Mouse (Mus musculus) limb, embryonic 14.5 days (tissue): ENCODE data around the gene Rexo2. TPM values are rescaled to one million over a fixed set of nuclear protein-coding genes. Genes with fewer than 3 reads are reported as not detected.

Experiments used
- ATAC-seq: fragments of 200-750 bp; cut with Nextera tagmentation; 2 replicates; pipeline ENCODE4 v1.8.0; 2017; ENCODE audit warnings: low read depth, moderate number of reproducible peaks, moderate TSS enrichment; ENCODE audit not compliant: low FRiP score
- DNase-seq: peaks from one replicate; pipeline ENCODE4 v3.0.0-alpha.2; 2015; ENCODE audit warnings: low spot score
- H3K27ac ChIP-seq: fragments of 300-500 bp; sonication (generic); replicated peaks from 2 replicates; pipeline ENCODE4 v1.5.1; 2014; ENCODE audit warnings: low read depth, mild to moderate bottlenecking, low read length, moderate library complexity, mixed read lengths
- H3K27me3 ChIP-seq: fragments of 300-500 bp; sonication (generic); 2 replicates; pipeline ENCODE4 v1.6.1; 2014; ENCODE audit warnings: low read length, mixed read lengths; ENCODE audit not compliant: control insufficient read depth, insufficient read depth
- H3K36me3 ChIP-seq: fragments of 300-500 bp; sonication (generic); 2 replicates; pipeline ENCODE4 v1.6.1; 2014; ENCODE audit warnings: mild to moderate bottlenecking, low read length, moderate library complexity, mixed read lengths; ENCODE audit not compliant: control insufficient read depth, insufficient read depth
- H3K4me1 ChIP-seq: fragments of 300-500 bp; sonication (generic); 2 replicates; pipeline ENCODE4 v1.6.1; 2014; ENCODE audit warnings: antibody characterized with exemption, low read length, mixed read lengths; ENCODE audit not compliant: control insufficient read depth, insufficient read depth
- H3K4me2 ChIP-seq: fragments of 300-500 bp; sonication (generic); replicated peaks from 2 replicates; pipeline ENCODE4 v1.6.1; 2014; ENCODE audit warnings: low read depth, mild to moderate bottlenecking, low read length, moderate library complexity; ENCODE audit not compliant: severe bottlenecking
- H3K4me3 ChIP-seq: fragments of 300-500 bp; sonication (generic); replicated peaks from 2 replicates; pipeline ENCODE4 v1.5.1; 2014; ENCODE audit warnings: low read length
- H3K9ac ChIP-seq: fragments of 300-500 bp; sonication (generic); 2 replicates; pipeline ENCODE4 v1.6.1; 2014; ENCODE audit warnings: mild to moderate bottlenecking, low read depth, low read length, moderate library complexity; ENCODE audit not compliant: severe bottlenecking
- H3K9me3 ChIP-seq: fragments of 300-500 bp; sonication (generic); 2 replicates; pipeline ENCODE4 v1.6.1; 2016; ENCODE audit warnings: low read length; ENCODE audit not compliant: control insufficient read depth
- POLR2A ChIP-seq: fragments of 200-500 bp; IDR thresholded peaks from 2 replicates; pipeline ENCODE4 v1.8.0; 2012; ENCODE audit warnings: inconsistent platforms, mild to moderate bottlenecking, moderate library complexity, borderline replicate concordance; ENCODE audit not compliant: insufficient read depth, insufficient read length; ENCODE audit errors: extremely low read depth
- WGBS: fragments of 180-500 bp; shearing (Covaris S2); extraction: QIAGEN DNeasy Blood & Tissue Kit; methylation state at CpG from one replicate; pipeline ENCODE4 v1.1.7; 2014; 5-methylcytosine and 5-hydroxymethylcytosine counted together
- polyA plus RNA-seq, 2 experiments: library from polyadenylated mRNA; depleted of rRNA in 1 of 2; stranded (reverse) in 1 of 2; unstranded in 1 of 2; fragments of >200 nt; fragmentation: Nextera tagmentation in 1 of 2; extraction: Ambion mirVana in 1 of 2; gene quantifications; 2 replicates each; pipeline versions ENCODE4 v1.2.1 to v1.2.3; 2012 to 2014

Rexo2 gene
- polyA plus RNA-seq, 2 experiments = 111 to 119 TPM

GRCm38 (mm10) chr9:48460720-48461119, 19.7 kb downstream of the Rexo2 start:
- no peak for TF ChIP-seq POLR2A
- Histone ChIP-seq H3K9me3 (peaks cover 4% of the 10 kb centered on the region), H3K9ac (no peak overlapping the region), H3K4me3 (no peak overlapping the region), H3K27ac (no peak overlapping the region), H3K27me3 (no peaks in the 10 kb centered on the region), H3K4me1 (no peaks in the 10 kb centered on the region), H3K36me3 (no peaks in the 10 kb centered on the region), H3K4me2 (no peak overlapping the region)
- 89% methylated on average over 8 of the region's 8 CpGs for WGBS
- no peak for DNase-seq
- ATAC-seq = no peak

GRCm38 (mm10) chr9:48459391-48459790, 21.0 kb downstream of the Rexo2 start:
- no peak overlapping the region for H3K27ac ChIP-seq
- no peak for TF ChIP-seq POLR2A
- WGBS = 83% methylated on average over 5 of the region's 5 CpGs
- H3K4me1 ChIP-seq = no peaks in the 10 kb centered on the region
- H3K9me3 ChIP-seq = no peaks in the 10 kb centered on the region
- no peaks in the 10 kb centered on the region for H3K36me3 ChIP-seq
- no peak overlapping the region for H3K9ac ChIP-seq
- DNase-seq (no peak), ATAC-seq (no peak)
- H3K4me2 ChIP-seq = no peak overlapping the region
- H3K27me3 ChIP-seq = no peaks in the 10 kb centered on the region
- H3K4me3 ChIP-seq = no peak overlapping the region

- Histone ChIP-seq H3K4me3 (no peak overlapping the region), H3K9me3 (no peaks in the 10 kb centered on the region), H3K36me3 (no peaks in the 10 kb centered on the region), H3K4me2 (no peak overlapping the region), H3K4me1 (no peaks in the 10 kb centered on the region), H3K9ac (no peak overlapping the region), H3K27ac (no peak overlapping the region), H3K27me3 (no peaks in the 10 kb centered on the region)
- WGBS = 68% methylated on average over 3 of the region's 3 CpGs
- ATAC-seq (no peak), DNase-seq (no peak)
- no peak for TF ChIP-seq POLR2A
Observed at GRCm38 (mm10) chr9:48458879-48459278, 21.5 kb downstream of the Rexo2 start.

GRCm38 (mm10) chr9:48455961-48456360, 24.5 kb downstream of the Rexo2 start:
- no peak for TF ChIP-seq POLR2A
- H3K27me3 ChIP-seq = no peaks in the 10 kb centered on the region
- DNase-seq (no peak), ATAC-seq (no peak)
- no peak overlapping the region for H3K27ac ChIP-seq
- no peak overlapping the region for H3K4me3 ChIP-seq
- no peaks in the 10 kb centered on the region for H3K36me3 ChIP-seq
- peaks cover 2% of the 10 kb centered on the region; the same call in 1 of the 2 replicates for H3K4me1 ChIP-seq
- no peaks in the 10 kb centered on the region for H3K9me3 ChIP-seq
- H3K9ac ChIP-seq = no peak overlapping the region
- 88% methylated on average over 3 of the region's 3 CpGs for WGBS
- no peak overlapping the region for H3K4me2 ChIP-seq

- H3K27ac ChIP-seq = no peak overlapping the region
- DNase-seq (no peak), ATAC-seq (no peak)
- no peaks in the 10 kb centered on the region for H3K36me3 ChIP-seq
- no peak overlapping the region for H3K4me2 ChIP-seq
- H3K9me3 ChIP-seq = no peaks in the 10 kb centered on the region
- H3K4me3 ChIP-seq = no peak overlapping the region
- H3K9ac ChIP-seq = no peak overlapping the region
- H3K27me3 ChIP-seq = no peaks in the 10 kb centered on the region
- no peak for TF ChIP-seq POLR2A
- peaks cover 2% of the 10 kb centered on the region; the same call in 1 of the 2 replicates for H3K4me1 ChIP-seq
- 85% methylated on average over 17 of the region's 17 CpGs for WGBS
Observed at GRCm38 (mm10) chr9:48450066-48450465, 30.4 kb downstream of the Rexo2 start.

- no peak for TF ChIP-seq POLR2A
- Histone ChIP-seq H3K9me3 (no peaks in the 10 kb centered on the region), H3K4me2 (no peak overlapping the region), H3K4me1 (peaks cover 2% of the 10 kb centered on the region; the same call in 1 of the 2 replicates), H3K9ac (no peak overlapping the region), H3K36me3 (no peaks in the 10 kb centered on the region), H3K4me3 (no peak overlapping the region), H3K27me3 (no peaks in the 10 kb centered on the region), H3K27ac (no peak overlapping the region)
- DNase-seq (no peak), ATAC-seq (no peak)
- WGBS = 31% methylated on average over 5 of the region's 5 CpGs
Observed at GRCm38 (mm10) chr9:48447783-48448209, 32.6 kb downstream of the Rexo2 start.
